Mouse (Mus musculus): ENCODE data around the gene Aff4. TPM values are rescaled to one million over a fixed set of nuclear protein-coding genes. Genes with fewer than 3 reads are reported as not detected.

Gene Aff4
- polyA plus RNA-seq, 1 experiment from 2014 or later = 31.2 TPM

GRCm38 (mm10) chr11:53450070-53450705, 99.6 kb downstream of the Aff4 start:
- H3K4me2 ChIP-seq = no peak overlapping the region
- no peaks in the 10 kb centered on the region for H3K9me3 ChIP-seq
- H3K4me1 ChIP-seq = peaks cover 23% of the 10 kb centered on the region
- peaks cover 5% of the 10 kb centered on the region; the same call in 1 of the 2 replicates for H3K27me3 ChIP-seq (replicated peaks)
- H3K9ac ChIP-seq = no peak overlapping the region
- no peak for ATAC-seq (ENCODE audit: extremely low read depth, insufficient number of reproducible peaks, low FRiP score, low TSS enrichment)
- 32% methylated on average over 15 of the region's 15 CpGs for WGBS
- H3K4me3 ChIP-seq = no peak overlapping the region
- no peaks in the 10 kb centered on the region for H3K36me3 ChIP-seq
- H3K27ac ChIP-seq (replicated peaks) = no peak overlapping the region

GRCm38 (mm10) chr11:53451361-53451760, 100.7 kb downstream of the Aff4 start:
- H3K4me2 ChIP-seq = no peak overlapping the region
- ATAC-seq (ENCODE audit: extremely low read depth, insufficient number of reproducible peaks, low FRiP score, low TSS enrichment) = no peak
- H3K27me3 ChIP-seq (replicated peaks) = peaks cover 5% of the 10 kb centered on the region; the same call in 1 of the 2 replicates
- H3K27ac ChIP-seq (replicated peaks) = no peak overlapping the region
- H3K4me3 ChIP-seq = no peak overlapping the region
- no peaks in the 10 kb centered on the region for H3K9me3 ChIP-seq
- H3K4me1 ChIP-seq = peaks cover 18% of the 10 kb centered on the region
- no peak overlapping the region for H3K9ac ChIP-seq
- no peaks in the 10 kb centered on the region for H3K36me3 ChIP-seq
- WGBS = 63% methylated on average over 2 of the region's 2 CpGs

- Histone ChIP-seq H3K4me2 (no peak overlapping the region), H3K36me3 (no peaks in the 10 kb centered on the region), H3K4me3 (no peak overlapping the region), H3K27me3 (replicated peaks) (peaks cover 6% of the 10 kb centered on the region), H3K27ac (replicated peaks) (no peak overlapping the region), H3K4me1 (peaks cover 21% of the 10 kb centered on the region), H3K9ac (no peak overlapping the region), H3K9me3 (no peaks in the 10 kb centered on the region)
- WGBS = 93% methylated on average over 9 of the region's 9 CpGs
- ATAC-seq (ENCODE audit: extremely low read depth, insufficient number of reproducible peaks, low FRiP score, low TSS enrichment) = no peak
These were observed 101.8 kb downstream of the Aff4 start for GRCm38 (mm10) chr11:53452396-53452795.

- no peak for ATAC-seq (ENCODE audit: extremely low read depth, insufficient number of reproducible peaks, low FRiP score, low TSS enrichment)
- Histone ChIP-seq H3K36me3 (no peaks in the 10 kb centered on the region), H3K9ac (no peak overlapping the region), H3K27me3 (replicated peaks) (peaks cover 13% of the 10 kb centered on the region), H3K4me2 (no peak overlapping the region), H3K9me3 (no peaks in the 10 kb centered on the region), H3K4me1 (peaks cover 23% of the 10 kb centered on the region), H3K4me3 (no peak overlapping the region), H3K27ac (replicated peaks) (no peak overlapping the region)
- WGBS = 70% methylated on average over 5 of the region's 5 CpGs
These were observed 102.4 kb downstream of the Aff4 start for GRCm38 (mm10) chr11:53453031-53453430.

GRCm38 (mm10) chr11:53456474-53457371, 106.1 kb downstream of the Aff4 start, which contains the start of the genes Gm10447 and Shroom1:
Gene Gm10447 (minus strand): TSS chr11:53457110.
Gene Shroom1 (plus strand): TSS chr11:53457205.
- peak within 1 kb of the TSS; percentile 66 for H3K4me3 ChIP-seq
- 0 out of 2 replicates have a peak, but pooled peaks have one; percentile 39 for ATAC-seq (ENCODE audit: extremely low read depth, insufficient number of reproducible peaks, low FRiP score, low TSS enrichment)
- no peaks in the 10 kb centered on the region for H3K36me3 ChIP-seq
- peak within 1 kb of the TSS; percentile 90 for H3K4me2 ChIP-seq
- peak within 1 kb of the TSS; percentile 40 for H3K27ac ChIP-seq (replicated peaks)
- WGBS = 3% methylated on average over 42 of the region's 42 CpGs
- peaks cover 29% of the 10 kb centered on the region for H3K27me3 ChIP-seq (replicated peaks)
- H3K9ac ChIP-seq = peak within 1 kb of the TSS; percentile 84
- no peaks in the 10 kb centered on the region for H3K9me3 ChIP-seq
- peaks cover 9% of the 10 kb centered on the region; the same call in 1 of the 2 replicates for H3K4me1 ChIP-seq

GRCm38 (mm10) chr11:53457372-53457954, 106.8 kb downstream of the Aff4 start:
- Histone ChIP-seq H3K4me3 (peak overlapping the region; percentile 66), H3K4me2 (peak overlapping the region; percentile 90), H3K9ac (peak overlapping the region; percentile 84), H3K27ac (replicated peaks) (peak overlapping the region; percentile 40), H3K9me3 (no peaks in the 10 kb centered on the region), H3K4me1 (peaks cover 9% of the 10 kb centered on the region; the same call in 1 of the 2 replicates), H3K36me3 (no peaks in the 10 kb centered on the region), H3K27me3 (replicated peaks) (peaks cover 37% of the 10 kb centered on the region)
- 7% methylated on average over 29 of the region's 29 CpGs for WGBS
- no peak; the same call in 1 of the 2 replicates for ATAC-seq (ENCODE audit: extremely low read depth, insufficient number of reproducible peaks, low FRiP score, low TSS enrichment)

GRCm38 (mm10) chr11:53458996-53459395, 108.4 kb downstream of the Aff4 start:
- Histone ChIP-seq H3K36me3 (no peaks in the 10 kb centered on the region), H3K4me1 (peaks cover 21% of the 10 kb centered on the region), H3K4me3 (no peak overlapping the region), H3K9me3 (no peaks in the 10 kb centered on the region), H3K9ac (no peak overlapping the region), H3K27me3 (replicated peaks) (peaks cover 52% of the 10 kb centered on the region), H3K4me2 (no peak overlapping the region), H3K27ac (replicated peaks) (no peak overlapping the region; the same call in 1 of the 2 replicates)
- WGBS = 62% methylated on average over 3 of the region's 3 CpGs
- ATAC-seq (ENCODE audit: extremely low read depth, insufficient number of reproducible peaks, low FRiP score, low TSS enrichment) = no peak

GRCm38 (mm10) chr11:53460192-53460591, 109.6 kb downstream of the Aff4 start:
- no peak overlapping the region for H3K4me3 ChIP-seq
- H3K27me3 ChIP-seq (replicated peaks) = peaks cover 64% of the 10 kb centered on the region
- H3K27ac ChIP-seq (replicated peaks) = no peak overlapping the region
- H3K9me3 ChIP-seq = no peaks in the 10 kb centered on the region
- H3K4me2 ChIP-seq = no peak overlapping the region
- WGBS = 49% methylated on average over 3 of the region's 3 CpGs
- ATAC-seq (ENCODE audit: extremely low read depth, insufficient number of reproducible peaks, low FRiP score, low TSS enrichment) = no peak
- H3K4me1 ChIP-seq = peaks cover 23% of the 10 kb centered on the region
- H3K9ac ChIP-seq = no peak overlapping the region
- H3K36me3 ChIP-seq = peaks cover 5% of the 10 kb centered on the region; the same call in 1 of the 2 replicates

- H3K9ac ChIP-seq = no peak overlapping the region
- no peak overlapping the region for H3K4me2 ChIP-seq
- no peak overlapping the region for H3K27ac ChIP-seq (replicated peaks)
- H3K4me3 ChIP-seq = no peak overlapping the region
- H3K36me3 ChIP-seq = peaks cover 5% of the 10 kb centered on the region; the same call in 1 of the 2 replicates
- H3K4me1 ChIP-seq = peaks cover 29% of the 10 kb centered on the region
- H3K9me3 ChIP-seq = no peaks in the 10 kb centered on the region
- 29% methylated on average over 5 of the region's 5 CpGs for WGBS
- H3K27me3 ChIP-seq (replicated peaks) = peaks cover 79% of the 10 kb centered on the region
- ATAC-seq (ENCODE audit: extremely low read depth, insufficient number of reproducible peaks, low FRiP score, low TSS enrichment) = no peak
These were observed 111.1 kb downstream of the Aff4 start for GRCm38 (mm10) chr11:53461727-53462126.

GRCm38 (mm10) chr11:53463551-53464424, 113.2 kb downstream of the Aff4 start:
- Histone ChIP-seq H3K4me3 (peak overlapping the region; percentile 52), H3K27me3 (replicated peaks) (peaks cover 81% of the 10 kb centered on the region), H3K4me2 (peak overlapping the region; percentile 75), H3K9ac (peak overlapping the region; percentile 69), H3K4me1 (peaks cover 27% of the 10 kb centered on the region), H3K9me3 (no peaks in the 10 kb centered on the region), H3K36me3 (peaks cover 5% of the 10 kb centered on the region; the same call in 1 of the 2 replicates), H3K27ac (replicated peaks) (no peak overlapping the region)
- whole genome bisulfite sequencing = 7% methylated on average over 55 of the region's 55 CpGs
- no peak for ATAC-seq (ENCODE audit: extremely low read depth, insufficient number of reproducible peaks, low FRiP score, low TSS enrichment)
